Mouse (Mus musculus): ENCODE data around the gene Hdgfl2. TPM values are rescaled to one million over a fixed set of nuclear protein-coding genes. Genes with fewer than 3 reads are reported as not detected.

Gene Hdgfl2
- polyA plus RNA-seq (2014; fragmentation: Nextera tagmentation; extraction: Ambion mirVana) = 106 and 113 TPM in 2 replicates

GRCm38 (mm10) chr17:56078880-56079795 is at the start of gene Hdgfl2:
Gene Hdgfl2 (plus strand): TSS chr17:56079634.
- Histone ChIP-seq H3K36me3 (ENCODE audit: control insufficient read depth, insufficient read depth, low read length) (peaks cover 18% of the 10 kb centered on the region), H3K27ac (replicated peaks; ENCODE audit: low read depth, low read length) (peak within 1 kb of the TSS; percentile 78), H3K27me3 (ENCODE audit: control insufficient read depth, insufficient read depth, low read length) (no peaks in the 10 kb centered on the region), H3K4me2 (ENCODE audit: low read length) (peak within 1 kb of the TSS; percentile 97), H3K4me1 (ENCODE audit: control insufficient read depth, insufficient read depth, low read length) (peaks cover 29% of the 10 kb centered on the region), H3K9ac (replicated peaks; ENCODE audit: low read length) (peak within 1 kb of the TSS; percentile 76), H3K9me3 (ENCODE audit: control insufficient read depth, low read length) (no peaks in the 10 kb centered on the region), H3K4me3 (replicated peaks; ENCODE audit: low read depth, low read length) (peak within 1 kb of the TSS; percentile 88)
- DNase-seq (peak; percentile 99), ATAC-seq (ENCODE audit: low FRiP score, low TSS enrichment) (peak; percentile 93)
- WGBS = under 1% methylated on average over 61 of the region's 61 CpGs

- no peak for ATAC-seq (ENCODE audit: low FRiP score, low TSS enrichment)
- peaks cover 33% of the 10 kb centered on the region for H3K36me3 ChIP-seq (ENCODE audit: control insufficient read depth, insufficient read depth, low read length)
Measured at GRCm38 (mm10) chr17:56030238-56030870, 49.1 kb upstream of the Hdgfl2 start.

GRCm38 (mm10) chr17:56030919-56031318 is 48.5 kb upstream of the Hdgfl2 start:
- no peak overlapping the region for H3K27ac ChIP-seq (replicated peaks; ENCODE audit: low read depth, low read length)
- no peaks in the 10 kb centered on the region for H3K9me3 ChIP-seq (ENCODE audit: control insufficient read depth, low read length)
- peaks cover 33% of the 10 kb centered on the region for H3K36me3 ChIP-seq (ENCODE audit: control insufficient read depth, insufficient read depth, low read length)
- no peak overlapping the region for H3K4me2 ChIP-seq (ENCODE audit: low read length)
- H3K27me3 ChIP-seq (ENCODE audit: control insufficient read depth, insufficient read depth, low read length) = no peaks in the 10 kb centered on the region
- H3K4me1 ChIP-seq (ENCODE audit: control insufficient read depth, insufficient read depth, low read length) = peaks cover 11% of the 10 kb centered on the region
- H3K9ac ChIP-seq (replicated peaks; ENCODE audit: low read length) = no peak overlapping the region
- no peak overlapping the region for H3K4me3 ChIP-seq (replicated peaks; ENCODE audit: low read depth, low read length)
- DNase-seq (no peak), ATAC-seq (ENCODE audit: low FRiP score, low TSS enrichment) (no peak)
- 82% methylated on average over 5 of the region's 5 CpGs for WGBS

More at GRCm38 (mm10) chr17:56030238-56030870, 49.1 kb upstream of the Hdgfl2 start:
- peaks cover 6% of the 10 kb centered on the region for H3K4me1 ChIP-seq (ENCODE audit: control insufficient read depth, insufficient read depth, low read length)
- 91% methylated on average over 9 of the region's 9 CpGs for WGBS
- H3K4me2 ChIP-seq (ENCODE audit: low read length) = no peak overlapping the region
- no peaks in the 10 kb centered on the region for H3K27me3 ChIP-seq (ENCODE audit: control insufficient read depth, insufficient read depth, low read length)
- no peak overlapping the region for H3K27ac ChIP-seq (replicated peaks; ENCODE audit: low read depth, low read length)
- no peak overlapping the region for H3K4me3 ChIP-seq (replicated peaks; ENCODE audit: low read depth, low read length)
- no peaks in the 10 kb centered on the region for H3K9me3 ChIP-seq (ENCODE audit: control insufficient read depth, low read length)
- DNase-seq = no peak
- H3K9ac ChIP-seq (replicated peaks; ENCODE audit: low read length) = no peak overlapping the region

- H3K9ac ChIP-seq (replicated peaks; ENCODE audit: low read length) = no peak overlapping the region
- no peaks in the 10 kb centered on the region for H3K9me3 ChIP-seq (ENCODE audit: control insufficient read depth, low read length)
- no peak overlapping the region for H3K4me2 ChIP-seq (ENCODE audit: low read length)
- H3K27me3 ChIP-seq (ENCODE audit: control insufficient read depth, insufficient read depth, low read length) = no peaks in the 10 kb centered on the region
- 92% methylated on average over 7 of the region's 7 CpGs for whole genome bisulfite sequencing
- H3K4me1 ChIP-seq (ENCODE audit: control insufficient read depth, insufficient read depth, low read length) = peaks cover 11% of the 10 kb centered on the region
- DNase-seq = no peak
- no peak overlapping the region for H3K4me3 ChIP-seq (replicated peaks; ENCODE audit: low read depth, low read length)
- ATAC-seq (ENCODE audit: low FRiP score, low TSS enrichment) = no peak
- H3K27ac ChIP-seq (replicated peaks; ENCODE audit: low read depth, low read length) = no peak overlapping the region
- H3K36me3 ChIP-seq (ENCODE audit: control insufficient read depth, insufficient read depth, low read length) = peaks cover 33% of the 10 kb centered on the region
Measured at GRCm38 (mm10) chr17:56031431-56031830, 48.0 kb upstream of the Hdgfl2 start.

- Histone ChIP-seq H3K36me3 (ENCODE audit: control insufficient read depth, insufficient read depth, low read length) (peaks cover 33% of the 10 kb centered on the region), H3K9ac (replicated peaks; ENCODE audit: low read length) (no peak overlapping the region), H3K4me3 (replicated peaks; ENCODE audit: low read depth, low read length) (no peak overlapping the region), H3K4me1 (ENCODE audit: control insufficient read depth, insufficient read depth, low read length) (peaks cover 11% of the 10 kb centered on the region), H3K27ac (replicated peaks; ENCODE audit: low read depth, low read length) (no peak overlapping the region), H3K9me3 (ENCODE audit: control insufficient read depth, low read length) (no peaks in the 10 kb centered on the region), H3K4me2 (ENCODE audit: low read length) (no peak overlapping the region), H3K27me3 (ENCODE audit: control insufficient read depth, insufficient read depth, low read length) (no peaks in the 10 kb centered on the region)
- 77% methylated on average over 6 of the region's 6 CpGs for WGBS
- DNase-seq (no peak), ATAC-seq (ENCODE audit: low FRiP score, low TSS enrichment) (no peak)
Measured at GRCm38 (mm10) chr17:56032127-56032733, 47.2 kb upstream of the Hdgfl2 start.

GRCm38 (mm10) chr17:56032831-56033230 is 46.6 kb upstream of the Hdgfl2 start:
- Histone ChIP-seq H3K4me1 (ENCODE audit: control insufficient read depth, insufficient read depth, low read length) (peaks cover 11% of the 10 kb centered on the region), H3K36me3 (ENCODE audit: control insufficient read depth, insufficient read depth, low read length) (peaks cover 31% of the 10 kb centered on the region), H3K9ac (replicated peaks; ENCODE audit: low read length) (no peak overlapping the region), H3K4me2 (ENCODE audit: low read length) (no peak overlapping the region), H3K27ac (replicated peaks; ENCODE audit: low read depth, low read length) (no peak overlapping the region), H3K4me3 (replicated peaks; ENCODE audit: low read depth, low read length) (no peak overlapping the region), H3K9me3 (ENCODE audit: control insufficient read depth, low read length) (no peaks in the 10 kb centered on the region), H3K27me3 (ENCODE audit: control insufficient read depth, insufficient read depth, low read length) (no peaks in the 10 kb centered on the region)
- ATAC-seq (ENCODE audit: low FRiP score, low TSS enrichment) (no peak), DNase-seq (no peak)
- WGBS = 82% methylated on average over 7 of the region's 7 CpGs

GRCm38 (mm10) chr17:56034040-56034725 is 45.3 kb upstream of the Hdgfl2 start:
- Histone ChIP-seq H3K36me3 (ENCODE audit: control insufficient read depth, insufficient read depth, low read length) (peaks cover 28% of the 10 kb centered on the region), H3K27me3 (ENCODE audit: control insufficient read depth, insufficient read depth, low read length) (no peaks in the 10 kb centered on the region), H3K9me3 (ENCODE audit: control insufficient read depth, low read length) (no peaks in the 10 kb centered on the region), H3K4me2 (ENCODE audit: low read length) (no peak overlapping the region), H3K9ac (replicated peaks; ENCODE audit: low read length) (no peak overlapping the region), H3K4me1 (ENCODE audit: control insufficient read depth, insufficient read depth, low read length) (peaks cover 11% of the 10 kb centered on the region), H3K27ac (replicated peaks; ENCODE audit: low read depth, low read length) (no peak overlapping the region), H3K4me3 (replicated peaks; ENCODE audit: low read depth, low read length) (no peak overlapping the region)
- DNase-seq (no peak), ATAC-seq (ENCODE audit: low FRiP score, low TSS enrichment) (no peak)
- 94% methylated on average over 7 of the region's 7 CpGs for WGBS

GRCm38 (mm10) chr17:56034726-56035100 is 44.7 kb upstream of the Hdgfl2 start:
- H3K27me3 ChIP-seq (ENCODE audit: control insufficient read depth, insufficient read depth, low read length) = no peaks in the 10 kb centered on the region
- H3K4me3 ChIP-seq (replicated peaks; ENCODE audit: low read depth, low read length) = 0 out of 2 replicates have a peak overlapping the region, but pooled peaks have one; percentile 88
- peak overlapping the region; percentile 80; the same call in 1 of the 2 replicates for H3K9ac ChIP-seq (replicated peaks; ENCODE audit: low read length)
- ATAC-seq (ENCODE audit: low FRiP score, low TSS enrichment) (no peak), DNase-seq (no peak)
- H3K27ac ChIP-seq (replicated peaks; ENCODE audit: low read depth, low read length) = no peak overlapping the region
- H3K4me1 ChIP-seq (ENCODE audit: control insufficient read depth, insufficient read depth, low read length) = peaks cover 11% of the 10 kb centered on the region
- H3K4me2 ChIP-seq (ENCODE audit: low read length) = peak overlapping the region; percentile 69
- WGBS = 93% methylated on average over 6 of the region's 6 CpGs
- no peaks in the 10 kb centered on the region for H3K9me3 ChIP-seq (ENCODE audit: control insufficient read depth, low read length)
- peaks cover 24% of the 10 kb centered on the region for H3K36me3 ChIP-seq (ENCODE audit: control insufficient read depth, insufficient read depth, low read length)
